Mouse (Mus musculus) B cell, adult 2 months (primary cell): ENCODE data around the gene Plagl1.

ENCODE experiments used
- DNase-seq, 2 experiments: peaks; one replicate each; pipeline ENCODE4 v3.0.0; 2022

Gene Plagl1

GRCm38 (mm10) chr10:13135751-13136150 is 75.4 kb downstream of the Plagl1 start:
- DNase-seq, result no peak

- DNase-seq, result no peak
Measured at GRCm38 (mm10) chr10:13137906-13138305, 77.6 kb downstream of the Plagl1 start.

GRCm38 (mm10) chr10:13140434-13140833 is 80.1 kb downstream of the Plagl1 start:
- no peak for DNase-seq

GRCm38 (mm10) chr10:13150435-13150834 is 90.1 kb downstream of the Plagl1 start:
- DNase-seq, result no peak

GRCm38 (mm10) chr10:13151353-13151752 is 91.0 kb downstream of the Plagl1 start:
- no peak for DNase-seq

- no peak for DNase-seq
Measured at GRCm38 (mm10) chr10:13152811-13153364, 92.6 kb downstream of the Plagl1 start.

- no peak for DNase-seq
Measured at GRCm38 (mm10) chr10:13155377-13155776, 95.1 kb downstream of the Plagl1 start.

- no peak for DNase-seq
Measured at GRCm38 (mm10) chr10:13160913-13161312, 100.6 kb downstream of the Plagl1 start.

- no peak for DNase-seq
Measured at GRCm38 (mm10) chr10:13162031-13162430, 101.7 kb downstream of the Plagl1 start.

GRCm38 (mm10) chr10:13168461-13168860 is 108.2 kb downstream of the Plagl1 start:
- no peak for DNase-seq

GRCm38 (mm10) chr10:13170739-13171448 is 110.6 kb downstream of the Plagl1 start:
- no peak for DNase-seq

- DNase-seq, result no peak
Measured at GRCm38 (mm10) chr10:13171461-13171860, 111.2 kb downstream of the Plagl1 start.

- no peak for DNase-seq
Measured at GRCm38 (mm10) chr10:13172798-13173221, 112.5 kb downstream of the Plagl1 start.

GRCm38 (mm10) chr10:13175866-13176265 is 115.6 kb downstream of the Plagl1 start:
- no peak for DNase-seq

GRCm38 (mm10) chr10:13177973-13178624 is 117.8 kb downstream of the Plagl1 start, which contains the start of gene Zc2hc1b:
Gene Zc2hc1b, minus strand, starts transcription at chr10:13178023.
- DNase-seq, result no peak

- no peak for DNase-seq
Measured at GRCm38 (mm10) chr10:13180211-13180610, 119.9 kb downstream of the Plagl1 start.
